Mouse (Mus musculus) small intestine, adult 2 months (tissue): ENCODE measurements around the gene Cstf1. TPM values are rescaled to one million over a fixed set of nuclear protein-coding genes. Genes with fewer than 3 reads are reported as not detected.

ENCODE experiments used
- H3K27ac ChIP-seq: fragments of 200-500 bp; 2 replicates; pipeline ENCODE4 v1.5.1; 2012; ENCODE audit warnings: low read depth, low read length, control low read depth, inconsistent platforms; ENCODE audit not compliant: insufficient read depth
- H3K27me3 ChIP-seq: fragments of 200-500 bp; 2 replicates; pipeline ENCODE4 v1.6.1; 2012; ENCODE audit warnings: mild to moderate bottlenecking, moderate library complexity, low read length, inconsistent platforms; ENCODE audit not compliant: control insufficient read depth, insufficient read depth
- H3K36me3 ChIP-seq: fragments of 200-500 bp; 2 replicates; pipeline ENCODE4 v1.6.1; 2012; ENCODE audit warnings: mild to moderate bottlenecking, low read length, control low read depth, inconsistent platforms; ENCODE audit not compliant: control insufficient read depth, insufficient read depth
- H3K4me1 ChIP-seq: fragments of 200-500 bp; 2 replicates; pipeline ENCODE4 v1.6.1; 2012; ENCODE audit warnings: low read length, inconsistent platforms, mixed read lengths; ENCODE audit not compliant: control insufficient read depth, insufficient read depth, insufficient read length
- H3K4me3 ChIP-seq: fragments of 200-500 bp; 2 replicates; pipeline ENCODE4 v1.5.1; 2012; ENCODE audit warnings: low read depth, mild to moderate bottlenecking, control low read depth, inconsistent platforms, low read length, moderate library complexity
- CTCF ChIP-seq: fragments of 200-500 bp; IDR thresholded peaks from 2 replicates; pipeline ENCODE4 v1.5.1; 2012; ENCODE audit warnings: low read depth, mild to moderate bottlenecking, control low read depth, inconsistent platforms, low read length, moderate library complexity, mixed read lengths; ENCODE audit not compliant: insufficient replicate concordance, insufficient read length; ENCODE audit errors: extremely low read depth
- POLR2A ChIP-seq: fragments of 200-500 bp; IDR thresholded peaks from 2 replicates; pipeline ENCODE4 v1.6.1; 2012; ENCODE audit warnings: low read depth, mild to moderate bottlenecking, control low read depth, inconsistent platforms, low read length, moderate library complexity
- WGBS: fragments of 180-500 bp; shearing (Covaris S2); methylation state at CpG from one replicate; pipeline ENCODE4 v1.1.7; 2018; 5-methylcytosine and 5-hydroxymethylcytosine counted together
- polyA plus RNA-seq: library from polyadenylated mRNA; depleted of rRNA; stranded (reverse); fragments of >200 nt; gene quantifications from 2 replicates; pipeline ENCODE4 v1.2.3, GENCODE M21; 2012

Gene Cstf1
- polyA plus RNA-seq, 1 experiment: 20.9 TPM

DNA sequence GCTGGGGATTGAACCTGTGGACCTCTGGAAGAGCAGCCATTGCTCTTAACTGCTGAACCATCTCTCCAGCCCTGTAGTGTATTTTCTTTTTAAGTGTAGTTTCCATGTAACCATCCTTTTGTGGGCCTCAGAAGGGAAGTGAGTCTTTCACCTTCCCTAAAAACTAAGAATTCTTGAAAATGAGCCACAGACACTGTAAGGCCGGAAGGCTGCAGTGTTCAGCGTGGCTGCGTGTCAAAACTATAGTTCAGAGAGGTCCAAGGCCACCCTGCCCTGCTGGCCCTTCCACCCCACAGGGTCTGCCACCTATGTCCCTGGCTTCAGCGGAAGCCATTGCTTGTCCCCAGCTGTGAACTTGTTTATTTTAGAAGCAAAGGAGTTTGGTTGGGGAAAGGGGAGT lies 35.7 kb downstream of the Cstf1 start:
- Histone ChIP-seq H3K4me1 (no peaks in the 10 kb centered on the region), H3K4me3 (no peak overlapping the region), H3K27me3 (no peaks in the 10 kb centered on the region), H3K36me3 (no peaks in the 10 kb centered on the region), H3K27ac (no peak overlapping the region; the same call in 1 of the 2 replicates)
- no peak for TF ChIP-seq CTCF
- no peak for TF ChIP-seq POLR2A
- 69% methylated on average over 4 of the region's 4 CpGs for WGBS

DNA sequence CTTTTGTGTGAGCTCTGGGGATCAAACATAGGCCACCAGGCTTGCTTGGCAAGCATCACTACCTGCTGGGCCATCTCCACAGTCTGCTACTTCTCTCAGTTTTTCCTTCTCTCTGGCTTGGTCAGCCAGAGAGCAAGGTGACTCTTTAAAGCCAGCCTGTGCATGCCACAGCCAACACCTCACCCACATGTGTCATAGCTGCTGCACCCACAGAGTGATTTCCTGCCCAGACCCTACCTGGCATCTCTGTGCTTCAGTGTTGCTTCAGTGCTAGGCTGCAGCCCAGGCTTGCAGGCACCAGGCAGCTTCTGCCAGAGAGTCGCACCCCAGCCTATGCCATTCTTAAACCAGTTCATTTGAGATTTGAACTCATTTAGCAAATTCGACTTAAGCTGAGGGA lies 37.0 kb downstream of the Cstf1 start:
- no peaks in the 10 kb centered on the region for H3K4me1 ChIP-seq
- H3K36me3 ChIP-seq: no peaks in the 10 kb centered on the region
- no peak overlapping the region for H3K4me3 ChIP-seq
- no peak for TF ChIP-seq CTCF
- TF ChIP-seq POLR2A: no peak
- no peaks in the 10 kb centered on the region for H3K27me3 ChIP-seq
- 73% methylated on average over 2 of the region's 2 CpGs for WGBS
- H3K27ac ChIP-seq: no peak overlapping the region

DNA sequence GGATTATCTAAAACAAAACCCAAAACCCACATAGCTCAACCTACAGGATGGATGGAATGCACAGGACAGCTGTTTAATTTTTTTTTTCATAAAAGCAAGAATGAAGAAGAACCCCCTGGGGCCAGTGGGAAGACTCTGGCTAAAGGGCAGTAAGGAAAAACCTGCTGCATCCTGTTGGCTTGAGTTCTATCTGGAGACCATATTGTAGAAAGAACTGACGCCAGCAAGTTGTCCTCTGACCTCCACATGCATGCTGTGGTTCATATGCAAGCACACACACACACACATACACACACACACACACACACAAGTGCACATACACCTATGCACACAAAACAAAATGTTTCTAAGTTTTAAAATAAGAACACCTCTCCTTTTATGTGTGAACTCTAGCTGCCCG lies 40.2 kb downstream of the Cstf1 start:
- no peak overlapping the region for H3K4me3 ChIP-seq
- no peaks in the 10 kb centered on the region for H3K36me3 ChIP-seq
- no peak for TF ChIP-seq POLR2A
- no peak for TF ChIP-seq CTCF
- no peaks in the 10 kb centered on the region for H3K4me1 ChIP-seq
- no peak overlapping the region for H3K27ac ChIP-seq
- no peaks in the 10 kb centered on the region for H3K27me3 ChIP-seq
- WGBS: 78% methylated on average over 2 of the region's 2 CpGs

DNA sequence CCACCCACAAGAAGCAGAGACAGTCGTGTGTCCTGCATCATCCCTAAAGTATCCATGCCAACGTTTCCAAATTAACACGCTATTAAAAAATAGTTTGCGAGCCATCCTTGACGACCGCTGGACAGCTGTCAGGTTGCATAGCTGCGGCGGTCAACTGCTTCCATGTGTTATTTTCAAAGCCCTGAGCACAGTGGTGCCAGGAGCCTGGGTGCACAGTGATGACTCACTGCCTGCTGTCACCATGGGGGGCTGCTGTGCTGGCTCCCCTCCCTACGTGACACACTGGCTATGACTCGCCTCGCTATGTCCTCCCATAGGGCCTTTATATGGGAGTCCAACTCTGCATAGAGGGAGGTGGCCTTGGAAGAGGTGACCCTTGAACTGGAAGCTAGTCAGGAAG lies 40.6 kb downstream of the Cstf1 start:
- H3K4me1 ChIP-seq: no peaks in the 10 kb centered on the region
- TF ChIP-seq POLR2A (no peak), CTCF (no peak)
- H3K27me3 ChIP-seq: no peaks in the 10 kb centered on the region
- 87% methylated on average over 11 of the region's 11 CpGs for WGBS
- no peak overlapping the region for H3K4me3 ChIP-seq
- H3K36me3 ChIP-seq: no peaks in the 10 kb centered on the region
- H3K27ac ChIP-seq: no peak overlapping the region

DNA sequence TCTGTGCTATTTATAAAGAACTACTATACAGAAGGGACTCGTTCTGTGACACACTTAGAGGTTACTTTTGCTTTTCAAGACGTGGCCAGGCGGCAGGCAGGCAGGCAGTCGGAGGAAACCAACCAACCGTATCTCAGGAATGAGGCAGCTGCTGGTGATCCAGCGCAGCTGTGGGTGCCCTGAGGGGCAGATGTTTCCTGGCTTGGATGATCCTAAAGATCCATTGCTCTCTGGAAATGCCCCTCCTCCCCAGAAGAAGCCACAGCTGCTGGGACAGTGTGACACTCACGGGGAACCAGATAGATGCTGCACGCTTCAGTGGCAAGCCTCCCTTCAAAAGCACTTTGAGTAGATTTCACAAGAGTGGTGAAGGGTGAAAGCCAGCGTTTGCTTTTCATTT lies 42.0 kb downstream of the Cstf1 start:
- H3K27ac ChIP-seq: no peak overlapping the region
- no peaks in the 10 kb centered on the region for H3K36me3 ChIP-seq
- H3K27me3 ChIP-seq: no peaks in the 10 kb centered on the region
- H3K4me1 ChIP-seq: no peaks in the 10 kb centered on the region
- WGBS: 21% methylated on average over 9 of the region's 9 CpGs
- H3K4me3 ChIP-seq: peak overlapping the region; percentile 15; the same call in 1 of the 2 replicates
- no peak for TF ChIP-seq POLR2A
- TF ChIP-seq CTCF: no peak

DNA sequence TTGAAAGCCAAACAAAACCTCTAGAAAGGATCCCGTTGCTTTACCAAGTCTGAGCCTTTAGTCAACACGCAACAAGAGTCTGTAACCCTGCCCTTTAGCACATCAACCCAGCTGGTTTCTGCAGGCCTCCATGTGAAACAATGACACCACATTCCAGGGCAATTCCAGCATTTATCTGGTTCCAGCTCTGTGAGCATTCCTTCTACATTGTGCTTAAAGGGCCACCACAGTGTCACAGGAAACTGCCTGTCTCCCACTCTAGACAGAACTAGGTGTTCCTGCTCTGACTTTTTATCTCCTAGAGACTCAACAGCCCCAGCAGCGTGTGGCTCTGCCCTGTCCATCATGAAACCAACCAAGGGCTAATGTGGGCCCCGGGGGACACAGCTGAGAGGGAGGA lies 42.8 kb downstream of the Cstf1 start:
- no peak for TF ChIP-seq CTCF
- TF ChIP-seq POLR2A: no peak
- Histone ChIP-seq H3K27ac (no peak overlapping the region), H3K27me3 (no peaks in the 10 kb centered on the region), H3K4me3 (no peak overlapping the region), H3K36me3 (no peaks in the 10 kb centered on the region), H3K4me1 (no peaks in the 10 kb centered on the region)
- WGBS: 22% methylated on average over 4 of the region's 4 CpGs

DNA sequence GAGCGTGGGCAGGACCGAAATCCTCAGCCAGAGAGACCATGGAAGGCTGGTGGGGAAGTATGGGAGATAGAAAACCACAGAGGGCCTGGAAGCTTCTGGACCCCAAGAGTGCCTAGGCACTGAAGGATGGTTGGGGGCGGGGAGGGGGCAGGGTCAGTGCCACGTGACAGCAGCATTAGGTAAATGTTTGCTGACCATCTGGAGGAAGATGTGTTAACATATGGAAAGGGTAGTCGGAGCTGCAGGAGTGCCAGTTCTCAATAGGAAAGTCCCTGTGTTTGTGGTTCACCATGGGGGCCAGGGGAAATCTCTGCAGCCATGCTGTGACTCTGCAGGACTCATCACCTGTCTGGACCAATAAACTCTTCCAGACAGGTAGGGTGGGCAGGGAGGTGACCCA lies 43.4 kb downstream of the Cstf1 start:
- no peak overlapping the region for H3K27ac ChIP-seq
- no peaks in the 10 kb centered on the region for H3K4me1 ChIP-seq
- no peaks in the 10 kb centered on the region for H3K36me3 ChIP-seq
- WGBS: 50% methylated on average over 5 of the region's 5 CpGs
- H3K4me3 ChIP-seq: no peak overlapping the region
- H3K27me3 ChIP-seq: no peaks in the 10 kb centered on the region
- no peak for TF ChIP-seq POLR2A
- TF ChIP-seq CTCF: no peak

DNA sequence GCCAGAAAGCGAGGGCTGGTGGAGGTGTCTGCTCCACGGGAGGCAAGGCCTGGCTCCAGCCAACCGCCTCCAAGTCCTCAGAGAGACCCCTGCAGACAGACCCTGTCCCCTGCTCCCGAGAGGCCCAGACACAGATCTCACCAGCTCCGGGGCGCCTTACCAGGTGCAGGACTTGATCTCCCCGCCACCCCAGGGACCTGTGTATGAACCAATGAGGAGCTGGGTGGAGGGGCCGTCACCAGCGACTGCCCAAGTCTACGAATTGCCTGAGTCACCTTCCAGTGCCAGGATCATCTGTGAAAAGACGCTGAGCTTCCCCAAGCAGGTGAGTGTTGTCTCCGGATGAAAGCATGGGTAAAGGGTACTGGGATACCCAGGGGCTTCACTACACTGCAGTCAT lies 45.7 kb downstream of the Cstf1 start:
- TF ChIP-seq CTCF (no peak), POLR2A (no peak)
- Histone ChIP-seq H3K36me3 (no peaks in the 10 kb centered on the region), H3K27ac (no peak overlapping the region), H3K4me3 (no peak overlapping the region), H3K27me3 (no peaks in the 10 kb centered on the region), H3K4me1 (no peaks in the 10 kb centered on the region)
- 60% methylated on average over 12 of the region's 12 CpGs for WGBS
